Mouse (Mus musculus) 3134 (cell line): ENCODE measurements around the gene Nfkbia.

Experiments used
- DNase-seq: peaks from one replicate; pipeline ENCODE4 v3.0.0-alpha.2; 2011; ENCODE audit warnings: low spot score; ENCODE audit not compliant: insufficient read length; ENCODE audit errors: extremely low read depth

The Nfkbia gene

GRCm38 (mm10) chr12:55490722-55491449 lies 1.6 kb downstream of the Nfkbia start:
- peak; percentile 47 for DNase-seq

GRCm38 (mm10) chr12:55489986-55490721 lies 2.3 kb downstream of the Nfkbia start:
- DNase-seq = no peak

GRCm38 (mm10) chr12:55488661-55489447 lies 3.6 kb downstream of the Nfkbia start:
- no peak for DNase-seq

- peak; percentile 22 for DNase-seq
These were observed 4.4 kb downstream of the Nfkbia start for GRCm38 (mm10) chr12:55487843-55488660.

- peak; percentile 32 for DNase-seq
These were observed 5.3 kb downstream of the Nfkbia start for GRCm38 (mm10) chr12:55486923-55487674.

- DNase-seq = no peak
These were observed 7.6 kb downstream of the Nfkbia start for GRCm38 (mm10) chr12:55484800-55485199.

GRCm38 (mm10) chr12:55484079-55484774 lies 8.2 kb downstream of the Nfkbia start:
- no peak for DNase-seq

- DNase-seq = no peak
These were observed 8.9 kb downstream of the Nfkbia start for GRCm38 (mm10) chr12:55483591-55483990.

GRCm38 (mm10) chr12:55482732-55483131 lies 9.7 kb downstream of the Nfkbia start:
- DNase-seq = no peak

- DNase-seq = no peak
These were observed 10.7 kb downstream of the Nfkbia start for GRCm38 (mm10) chr12:55481739-55482138.

GRCm38 (mm10) chr12:55480471-55481153 lies 11.8 kb downstream of the Nfkbia start:
- no peak for DNase-seq

GRCm38 (mm10) chr12:55478901-55479300 lies 13.5 kb downstream of the Nfkbia start:
- DNase-seq = no peak

GRCm38 (mm10) chr12:55474209-55474583 lies 18.3 kb downstream of the Nfkbia start:
- DNase-seq = no peak

GRCm38 (mm10) chr12:55473250-55474208 lies 18.9 kb downstream of the Nfkbia start:
- peak; percentile 71 for DNase-seq

- DNase-seq = no peak
These were observed 21.1 kb downstream of the Nfkbia start for GRCm38 (mm10) chr12:55471344-55471743.

- no peak for DNase-seq
These were observed 22.0 kb downstream of the Nfkbia start for GRCm38 (mm10) chr12:55470442-55470841.

- DNase-seq = no peak
These were observed 24.9 kb downstream of the Nfkbia start for GRCm38 (mm10) chr12:55467331-55468180.
